Mouse (Mus musculus) lung, embryonic 14.5 days (tissue): ENCODE results near the gene Sorbs1. TPM values are rescaled to one million over a fixed set of nuclear protein-coding genes. Genes with fewer than 3 reads are reported as not detected.

Experiments
- ATAC-seq: fragments of 200-750 bp; cut with Nextera tagmentation; 2 replicates; pipeline ENCODE4 v1.8.0; 2017; ENCODE audit warnings: mild to moderate bottlenecking, moderate TSS enrichment, moderate library complexity; ENCODE audit not compliant: insufficient read depth
- DNase-seq: peaks from one replicate; pipeline ENCODE4 v3.0.0-alpha.2; 2015
- H3K27ac ChIP-seq: fragments of 300-500 bp; sonication (generic); 2 replicates; pipeline ENCODE4 v1.5.1; 2014; ENCODE audit warnings: low read depth, mild to moderate bottlenecking, moderate library complexity
- H3K27me3 ChIP-seq: fragments of 300-500 bp; sonication (generic); 2 replicates; pipeline ENCODE4 v1.6.1; 2014; ENCODE audit warnings: low read length, control low read depth; ENCODE audit not compliant: insufficient read depth
- H3K36me3 ChIP-seq: fragments of 300-500 bp; sonication (generic); 2 replicates; pipeline ENCODE4 v1.6.1; 2014; ENCODE audit warnings: control low read depth; ENCODE audit not compliant: insufficient read depth
- H3K4me1 ChIP-seq: fragments of 300-500 bp; sonication (generic); 2 replicates; pipeline ENCODE4 v1.6.1; 2014; ENCODE audit warnings: antibody characterized with exemption, control low read depth; ENCODE audit not compliant: insufficient read depth
- H3K4me2 ChIP-seq: fragments of 300-500 bp; sonication (generic); 2 replicates; pipeline ENCODE4 v1.6.1; 2014; ENCODE audit warnings: mild to moderate bottlenecking
- H3K4me3 ChIP-seq: fragments of 300-500 bp; sonication (generic); 2 replicates; pipeline ENCODE4 v1.5.1; 2014; ENCODE audit warnings: low read depth, low read length
- H3K9ac ChIP-seq: fragments of 300-500 bp; sonication (generic); 2 replicates; pipeline ENCODE4 v1.6.1; 2014
- H3K9me3 ChIP-seq: fragments of 300-500 bp; sonication (generic); 2 replicates; pipeline ENCODE4 v1.6.1; 2016; ENCODE audit warnings: low read depth, low read length, control low read depth
- CTCF ChIP-seq: IDR thresholded peaks from 2 replicates; pipeline ENCODE4 v1.5.1; 2016; ENCODE audit warnings: antibody characterized with exemption, low read depth
- WGBS: fragments of 180-500 bp; shearing (Covaris S2); extraction: QIAGEN DNeasy Blood & Tissue Kit; methylation state at CpG from one replicate; pipeline ENCODE4 v1.1.7; 2014; 5-methylcytosine and 5-hydroxymethylcytosine counted together
- polyA plus RNA-seq: library from polyadenylated mRNA; unstranded; fragments of >200 nt; fragmentation: Nextera tagmentation; extraction: Ambion mirVana; gene quantifications from 2 replicates; pipeline ENCODE4 v1.2.1, GENCODE M21; 2014

The Sorbs1 gene
- polyA plus RNA-seq, 1 experiment from 2014 or later: 46.6 TPM

- no peaks in the 10 kb centered on the region for H3K36me3 ChIP-seq
- no peaks in the 10 kb centered on the region for H3K9me3 ChIP-seq
- 0 out of 2 replicates have a peak overlapping the region, but pooled peaks have one; percentile 19 for H3K27ac ChIP-seq
- no peak overlapping the region for H3K4me2 ChIP-seq
- peak; percentile 35 for ATAC-seq
- H3K4me1 ChIP-seq: peaks cover 16% of the 10 kb centered on the region
- H3K27me3 ChIP-seq: no peaks in the 10 kb centered on the region
- no peak overlapping the region for H3K9ac ChIP-seq
- WGBS: 25% methylated on average over 7 of the region's 7 CpGs
- no peak overlapping the region for H3K4me3 ChIP-seq
- no peak for TF ChIP-seq CTCF
- peak; percentile 76 for DNase-seq
These were observed 112.4 kb downstream of the Sorbs1 start for GRCm38 (mm10) chr19:40401213-40401612.

GRCm38 (mm10) chr19:40400426-40401030, 113.1 kb downstream of the Sorbs1 start:
- H3K27me3 ChIP-seq: no peaks in the 10 kb centered on the region
- ATAC-seq (no peak), DNase-seq (peak; percentile 26)
- no peaks in the 10 kb centered on the region for H3K9me3 ChIP-seq
- H3K9ac ChIP-seq: no peak overlapping the region
- TF ChIP-seq CTCF: no peak
- H3K4me2 ChIP-seq: no peak overlapping the region
- no peak overlapping the region for H3K27ac ChIP-seq
- no peak overlapping the region for H3K4me3 ChIP-seq
- 46% methylated on average over 11 of the region's 11 CpGs for WGBS
- H3K4me1 ChIP-seq: peaks cover 13% of the 10 kb centered on the region
- no peaks in the 10 kb centered on the region for H3K36me3 ChIP-seq

- no peak for ATAC-seq
- H3K36me3 ChIP-seq: 0 out of 2 replicates have a peak, but pooled peaks cover 3% of the 10 kb centered on the region
- H3K4me2 ChIP-seq: no peak overlapping the region
- no peaks in the 10 kb centered on the region for H3K27me3 ChIP-seq
- no peak overlapping the region for H3K9ac ChIP-seq
- no peak for TF ChIP-seq CTCF
- H3K27ac ChIP-seq: peak overlapping the region; percentile 86
- H3K4me3 ChIP-seq: no peak overlapping the region
- DNase-seq: peak; percentile 26
- H3K9me3 ChIP-seq: no peaks in the 10 kb centered on the region
- 79% methylated on average over 14 of the region's 14 CpGs for WGBS
- peaks cover 12% of the 10 kb centered on the region for H3K4me1 ChIP-seq
These were observed 117.6 kb downstream of the Sorbs1 start for GRCm38 (mm10) chr19:40395757-40396661.

- no peak for DNase-seq
- ATAC-seq: peak; percentile 4; the same call in 1 of the 2 replicates
These were observed 118.3 kb downstream of the Sorbs1 start for GRCm38 (mm10) chr19:40395321-40395695.

GRCm38 (mm10) chr19:40394555-40395320, 118.8 kb downstream of the Sorbs1 start:
- Histone ChIP-seq H3K4me2 (peak overlapping the region; percentile 16; the same call in 1 of the 2 replicates), H3K36me3 (0 out of 2 replicates have a peak, but pooled peaks cover 3% of the 10 kb centered on the region), H3K27me3 (no peaks in the 10 kb centered on the region), H3K9ac (peak overlapping the region; percentile 14), H3K4me3 (no peak overlapping the region), H3K9me3 (no peaks in the 10 kb centered on the region), H3K27ac (peak overlapping the region; percentile 86), H3K4me1 (peaks cover 10% of the 10 kb centered on the region)
- TF ChIP-seq CTCF: no peak
- DNase-seq: peak; percentile 71
- ATAC-seq: peak; percentile 79
- 40% methylated on average over 10 of the region's 10 CpGs for WGBS

More at GRCm38 (mm10) chr19:40395321-40395695, 118.3 kb downstream of the Sorbs1 start:
- H3K27ac ChIP-seq: peak overlapping the region; percentile 86
- H3K9ac ChIP-seq: peak overlapping the region; percentile 14
- WGBS: 81% methylated on average over 12 of the region's 12 CpGs
- 0 out of 2 replicates have a peak, but pooled peaks cover 3% of the 10 kb centered on the region for H3K36me3 ChIP-seq
- peaks cover 10% of the 10 kb centered on the region for H3K4me1 ChIP-seq
- no peaks in the 10 kb centered on the region for H3K27me3 ChIP-seq
- no peaks in the 10 kb centered on the region for H3K9me3 ChIP-seq
- no peak for TF ChIP-seq CTCF
- H3K4me3 ChIP-seq: no peak overlapping the region
- H3K4me2 ChIP-seq: peak overlapping the region; percentile 16; the same call in 1 of the 2 replicates

- Histone ChIP-seq H3K4me3 (no peak overlapping the region), H3K27me3 (no peaks in the 10 kb centered on the region), H3K27ac (no peak overlapping the region), H3K4me1 (peaks cover 10% of the 10 kb centered on the region), H3K9me3 (no peaks in the 10 kb centered on the region), H3K4me2 (no peak overlapping the region), H3K36me3 (0 out of 2 replicates have a peak, but pooled peaks cover 3% of the 10 kb centered on the region), H3K9ac (no peak overlapping the region)
- no peak for TF ChIP-seq CTCF
- WGBS: 82% methylated on average over 5 of the region's 5 CpGs
- no peak for DNase-seq
- no peak for ATAC-seq
These were observed 120.7 kb downstream of the Sorbs1 start for GRCm38 (mm10) chr19:40392795-40393392.
